Mouse (Mus musculus) gastrocnemius, postnatal 14 days (tissue): Measurements from ENCODE around the gene Mmp9. TPM values are rescaled to one million over a fixed set of nuclear protein-coding genes. Genes with fewer than 3 reads are reported as not detected.

Source experiments
- DNase-seq: peaks from one replicate; pipeline ENCODE4 v3.0.0; 2021; ENCODE audit warnings: mixed read lengths
- intact Hi-C: fragments of 180-260 bp; cut with DNase I; formaldehyde crosslinking; loops from one replicate; pipeline ENCODE4 v1.15.1; 2025; ENCODE audit warnings: low total_unique reads
- total RNA-seq, 2 experiments: library from RNA; stranded (reverse); gene quantifications; 2 replicates each; pipeline ENCODE4 v1.2.3; 2021

Gene Mmp9
- total RNA-seq, 2 experiments from 2014 or later = 0.95 to 1.2 TPM

DNA sequence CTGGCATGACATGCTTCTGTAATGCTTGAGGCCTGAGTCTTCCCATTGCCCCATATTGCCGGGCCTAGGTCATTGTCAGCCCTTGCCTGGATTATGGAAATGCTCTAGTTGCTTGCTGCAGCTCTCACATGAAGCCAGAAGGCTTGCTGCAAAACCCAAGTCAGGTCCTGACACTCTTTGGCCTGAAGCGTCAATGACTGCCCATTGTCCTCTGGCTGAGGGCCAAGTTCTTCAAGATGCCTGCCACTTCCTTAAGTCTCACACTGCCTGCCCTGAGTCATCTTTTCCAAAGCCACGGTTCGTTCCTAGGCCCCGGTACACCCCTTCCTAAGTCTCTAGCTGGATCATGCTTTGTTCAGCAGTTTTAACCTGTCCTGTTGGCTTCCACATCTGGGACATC lies 32.1 kb downstream of the Mmp9 start:
- intact Hi-C loops = no loop called here
- DNase-seq = no peak

DNA sequence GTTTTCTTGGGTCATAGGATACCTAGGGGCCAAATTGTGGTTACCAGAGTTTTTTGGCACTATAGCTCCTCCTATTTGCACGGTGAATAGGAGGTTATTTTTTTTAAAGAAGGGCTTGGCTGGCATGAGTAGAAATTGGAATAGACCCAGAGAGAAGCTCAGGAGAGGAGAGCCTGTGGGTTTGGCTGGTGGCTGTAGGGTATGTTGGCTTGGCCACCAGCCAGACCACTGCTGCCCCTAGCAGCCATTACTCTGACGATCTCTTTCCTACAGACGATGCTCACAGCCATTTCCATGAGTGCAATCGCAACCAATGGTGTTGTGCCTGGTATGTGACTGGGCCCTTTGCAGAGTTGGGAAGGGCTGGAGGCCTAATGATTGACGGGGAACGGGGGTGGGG lies 35.0 kb downstream of the Mmp9 start:
- DNase-seq = no peak
- intact Hi-C loops = no loop called here

DNA sequence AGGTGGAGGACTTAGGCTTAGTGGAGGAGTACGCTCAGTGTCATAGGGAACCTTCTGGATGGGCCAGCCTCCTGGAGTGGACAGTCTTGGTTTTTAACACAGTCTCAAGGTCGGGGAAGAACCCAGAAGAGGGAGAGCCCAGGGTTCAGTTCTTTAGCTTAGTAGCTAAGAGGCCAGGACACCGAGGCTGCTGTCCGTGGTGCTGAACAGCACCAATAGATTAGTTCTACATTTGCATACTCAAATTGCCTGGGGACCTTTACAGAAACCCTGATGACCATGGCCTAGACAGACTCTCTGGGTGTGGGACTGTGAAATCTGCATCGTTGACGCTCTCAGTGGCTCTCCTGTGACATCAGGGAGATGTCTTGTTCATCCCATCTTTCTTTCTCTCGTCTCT lies 39.2 kb downstream of the Mmp9 start:
- intact Hi-C loops = no loop called here

DNA sequence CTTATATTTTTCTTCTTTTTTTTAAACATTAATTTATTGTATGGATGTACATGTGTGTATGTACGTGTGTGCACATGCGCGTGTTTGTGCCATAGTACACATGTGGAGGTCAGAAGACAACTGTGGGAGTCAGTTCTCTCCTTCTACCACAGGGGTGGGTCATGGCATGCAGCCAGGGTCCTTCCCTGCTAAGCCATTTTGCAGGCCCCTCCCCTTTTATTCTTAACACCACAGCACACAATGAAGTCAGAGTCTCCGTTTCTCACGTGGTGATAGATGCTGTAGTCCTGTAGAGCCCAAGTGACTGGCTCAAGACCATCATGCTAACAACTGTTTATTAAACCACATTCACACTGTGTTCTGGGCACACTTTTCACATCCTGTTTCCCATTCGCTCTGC lies 45.4 kb downstream of the Mmp9 start:
- intact Hi-C loops = no loop called here
- no peak for DNase-seq

More for the DNA sequence above, 39.2 kb downstream of the Mmp9 start:
- DNase-seq = peak; percentile 36

DNA sequence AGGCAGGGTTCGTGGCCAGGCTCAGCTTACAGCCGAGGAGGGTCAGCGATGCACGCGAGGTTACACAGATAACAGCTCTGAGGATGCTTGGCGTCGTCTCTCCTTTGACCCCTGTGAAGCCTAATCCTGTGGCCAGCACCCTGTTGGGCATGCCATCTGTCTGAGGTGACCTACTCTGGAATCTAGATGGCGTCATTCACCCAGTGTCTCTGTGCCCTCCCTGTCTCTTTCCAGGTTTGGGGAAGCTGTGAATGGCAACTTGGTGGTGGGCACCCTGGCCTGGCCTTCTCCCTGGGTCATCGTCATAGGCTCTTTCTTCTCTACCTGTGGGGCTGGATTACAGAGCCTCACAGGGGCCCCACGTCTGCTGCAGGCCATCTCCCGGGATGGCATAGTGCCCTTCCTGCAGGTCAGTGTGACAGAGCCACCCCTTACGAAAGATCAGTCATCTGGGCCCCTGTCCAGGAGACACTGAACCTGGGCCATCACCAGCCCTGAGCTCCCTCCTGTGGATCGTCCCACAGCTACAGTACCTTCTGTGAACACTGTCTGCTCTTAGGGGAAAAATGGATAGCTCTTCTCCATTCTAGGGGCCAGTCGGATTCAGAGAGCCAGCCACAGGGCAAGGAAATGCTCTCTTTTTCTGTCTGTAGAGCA lies 45.9 kb downstream of the Mmp9 start:
- DNase-seq = no peak
- intact Hi-C loops = no loop called here

DNA sequence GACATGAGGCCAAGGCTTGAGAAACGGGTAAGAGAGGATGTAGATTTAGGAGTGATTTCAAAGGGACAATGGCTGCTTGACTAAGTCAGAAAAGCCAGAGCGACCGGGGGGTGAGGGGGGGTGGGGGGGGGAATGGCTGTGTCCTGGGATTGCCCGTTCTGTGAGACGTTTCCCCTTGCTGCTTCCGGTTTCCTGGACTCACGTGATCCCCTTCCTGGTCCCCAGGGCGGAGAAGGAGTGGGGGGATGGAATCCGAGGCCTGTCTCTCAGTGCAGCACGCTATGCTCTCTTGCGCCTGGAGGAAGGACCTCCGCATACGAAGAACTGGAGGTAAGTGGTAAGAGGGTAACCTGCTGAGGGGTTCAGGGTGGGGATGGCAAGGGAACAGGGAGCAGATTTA lies 48.2 kb downstream of the Mmp9 start:
- intact Hi-C loops = no loop called here
- DNase-seq = no peak

DNA sequence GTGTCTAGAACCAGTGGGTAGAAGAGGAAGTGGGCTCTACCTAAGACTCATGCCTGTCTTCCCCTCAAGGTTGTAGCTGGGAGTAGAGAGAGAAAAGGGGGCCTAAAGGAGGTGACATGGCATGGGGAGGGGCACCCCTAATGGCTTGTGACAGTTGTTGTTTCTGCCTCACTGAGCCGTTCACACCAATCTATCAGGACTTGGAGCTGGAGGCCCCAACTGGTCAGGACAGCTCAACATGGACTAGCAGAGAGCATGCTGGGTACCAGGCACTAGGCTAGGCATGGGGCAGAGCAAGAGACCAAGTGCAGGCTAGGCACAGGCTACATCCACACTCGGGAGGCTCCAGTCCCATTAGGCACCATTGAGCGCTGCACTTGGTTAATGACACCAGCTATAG lies 50.5 kb downstream of the Mmp9 start:
- no peak for DNase-seq
- intact Hi-C loops = no loop called here

DNA sequence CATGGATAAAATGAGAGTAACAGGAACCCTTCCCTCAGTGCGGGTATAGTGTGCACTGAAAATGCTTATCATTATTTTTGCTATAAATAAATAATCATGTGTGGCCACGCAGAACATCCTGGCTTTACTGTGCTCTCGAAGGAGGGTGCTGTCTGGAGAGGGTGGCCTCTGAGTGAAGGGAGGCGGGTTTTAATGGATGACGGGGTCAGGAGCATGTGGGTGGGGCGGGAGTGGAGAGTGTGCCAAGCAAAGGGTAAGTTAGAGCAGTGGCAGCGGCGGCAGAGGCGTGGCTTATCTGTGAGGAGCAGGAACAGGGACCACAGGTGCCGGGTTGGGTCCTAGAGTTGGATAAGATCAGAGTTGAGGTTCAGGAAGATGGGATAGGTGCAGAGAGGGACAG lies 51.2 kb downstream of the Mmp9 start:
- intact Hi-C loops = no loop called here
- DNase-seq = no peak

DNA sequence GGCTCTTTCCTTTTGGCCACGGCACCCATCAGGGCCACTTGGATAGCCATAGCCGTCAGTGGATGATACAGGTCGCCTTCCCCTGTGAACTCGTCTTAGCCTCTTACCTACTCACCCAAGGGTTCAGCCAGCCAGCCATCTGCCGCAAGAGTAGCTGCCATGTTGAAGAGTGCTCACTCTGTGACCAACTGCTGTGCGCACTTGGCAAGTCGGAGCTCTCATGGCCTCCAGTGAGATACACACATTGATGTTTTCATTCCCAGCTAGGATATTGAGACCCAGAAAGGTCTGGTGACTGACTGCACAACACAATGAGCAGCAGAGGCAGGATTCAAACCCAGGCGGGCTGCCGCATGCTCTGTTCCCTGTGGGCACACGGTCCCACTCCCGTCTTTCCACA lies 53.6 kb downstream of the Mmp9 start:
- no peak for DNase-seq
- intact Hi-C loops = no loop called here

DNA sequence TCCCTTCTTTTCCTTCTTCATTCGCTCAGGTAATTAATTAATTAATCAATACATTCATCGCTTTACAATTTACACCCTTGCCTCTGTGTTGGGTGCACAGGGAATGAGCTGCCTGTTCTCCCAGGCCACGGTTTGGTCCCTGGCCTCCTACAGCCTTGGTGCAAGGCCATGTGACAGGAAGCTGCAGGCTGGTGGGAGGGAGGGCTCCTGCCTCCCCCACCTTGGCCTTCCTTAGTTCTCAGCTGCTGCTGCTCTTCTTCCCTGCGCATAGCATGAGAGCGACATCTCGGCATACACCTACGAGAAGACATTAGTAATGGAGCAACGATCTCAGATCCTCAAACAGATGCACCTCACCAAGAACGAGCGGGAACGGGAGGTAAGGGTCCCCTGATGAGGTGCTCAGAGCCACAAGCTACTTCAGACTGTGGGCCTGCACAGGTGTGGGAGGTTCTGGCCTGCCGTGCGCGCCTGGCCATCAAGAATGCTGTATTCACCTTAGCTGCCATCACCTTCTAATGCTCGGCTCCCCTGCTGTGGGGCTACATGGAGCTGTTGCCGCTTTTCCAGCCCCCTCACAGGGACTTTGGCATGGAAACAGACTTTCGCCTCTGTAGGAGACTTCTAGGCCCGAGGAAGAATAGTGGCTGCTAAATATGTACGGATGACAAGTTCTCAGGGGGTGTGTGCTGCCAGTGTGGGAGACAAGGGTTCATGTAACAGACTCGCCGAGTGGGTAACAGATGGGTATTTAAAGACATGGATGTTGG lies 54.3 kb downstream of the Mmp9 start:
- intact Hi-C loops = no loop called here

DNA sequence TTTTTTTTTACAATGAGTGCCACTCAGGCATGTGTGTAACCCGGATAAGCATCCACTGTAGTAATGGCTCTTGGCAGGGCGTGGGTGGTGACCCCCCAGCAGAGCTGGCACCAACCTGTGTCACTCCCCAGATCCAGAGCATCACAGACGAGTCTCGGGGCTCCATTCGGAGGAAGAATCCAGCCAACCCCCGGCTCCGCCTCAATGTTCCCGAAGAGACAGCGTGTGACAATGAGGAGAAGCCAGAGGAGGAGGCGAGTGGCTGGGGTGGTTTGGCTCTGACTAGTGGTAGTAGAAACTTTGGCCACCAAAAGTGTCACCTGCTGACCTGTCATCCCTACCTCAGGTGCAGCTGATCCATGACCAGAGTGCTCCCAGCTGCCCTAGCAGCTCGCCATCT lies 55.4 kb downstream of the Mmp9 start:
- DNase-seq = no peak
- intact Hi-C loops = no loop called here

More for the DNA sequence above, 54.3 kb downstream of the Mmp9 start:
- no peak for DNase-seq

DNA sequence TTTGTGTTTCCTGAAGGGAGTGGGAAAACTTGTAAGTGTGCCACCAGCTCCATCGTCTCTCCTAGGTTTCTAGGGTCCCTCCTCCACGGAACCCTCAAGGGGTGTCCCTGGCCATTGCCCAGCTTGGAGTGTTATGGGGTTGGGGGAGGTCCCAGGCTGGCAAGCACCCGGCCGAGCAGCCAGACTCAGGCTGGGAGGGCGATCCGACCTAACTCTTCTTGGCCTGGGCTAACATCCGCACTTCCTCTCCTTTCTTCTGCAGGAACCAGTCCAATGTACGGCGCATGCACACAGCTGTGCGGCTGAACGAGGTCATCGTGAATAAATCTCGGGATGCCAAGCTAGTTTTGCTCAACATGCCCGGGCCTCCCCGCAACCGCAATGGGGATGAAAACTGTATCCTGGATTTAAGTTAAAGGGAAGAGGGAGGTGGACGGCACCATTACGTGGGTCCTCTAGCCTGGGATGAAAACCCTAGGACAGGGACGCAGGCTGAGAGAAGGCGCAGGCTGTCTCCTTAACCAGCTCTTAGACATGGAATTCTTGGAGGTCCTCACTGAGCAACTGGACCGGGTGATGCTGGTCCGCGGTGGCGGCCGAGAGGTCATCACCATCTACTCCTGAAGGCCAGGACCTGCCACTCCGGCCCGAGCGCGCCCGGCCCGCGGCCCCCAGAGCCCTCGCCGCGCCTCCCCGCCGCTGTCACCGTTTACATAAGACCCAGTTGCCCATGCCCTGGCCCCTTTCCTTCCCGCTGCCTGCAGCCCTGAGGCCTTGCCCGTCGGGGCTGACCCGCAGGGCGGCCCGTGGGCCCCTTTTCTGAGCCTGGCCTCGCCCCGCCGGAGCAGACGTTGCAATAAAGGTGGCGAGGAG lies 56.5 kb downstream of the Mmp9 start:
- intact Hi-C loops = no loop called here
- no peak for DNase-seq

DNA sequence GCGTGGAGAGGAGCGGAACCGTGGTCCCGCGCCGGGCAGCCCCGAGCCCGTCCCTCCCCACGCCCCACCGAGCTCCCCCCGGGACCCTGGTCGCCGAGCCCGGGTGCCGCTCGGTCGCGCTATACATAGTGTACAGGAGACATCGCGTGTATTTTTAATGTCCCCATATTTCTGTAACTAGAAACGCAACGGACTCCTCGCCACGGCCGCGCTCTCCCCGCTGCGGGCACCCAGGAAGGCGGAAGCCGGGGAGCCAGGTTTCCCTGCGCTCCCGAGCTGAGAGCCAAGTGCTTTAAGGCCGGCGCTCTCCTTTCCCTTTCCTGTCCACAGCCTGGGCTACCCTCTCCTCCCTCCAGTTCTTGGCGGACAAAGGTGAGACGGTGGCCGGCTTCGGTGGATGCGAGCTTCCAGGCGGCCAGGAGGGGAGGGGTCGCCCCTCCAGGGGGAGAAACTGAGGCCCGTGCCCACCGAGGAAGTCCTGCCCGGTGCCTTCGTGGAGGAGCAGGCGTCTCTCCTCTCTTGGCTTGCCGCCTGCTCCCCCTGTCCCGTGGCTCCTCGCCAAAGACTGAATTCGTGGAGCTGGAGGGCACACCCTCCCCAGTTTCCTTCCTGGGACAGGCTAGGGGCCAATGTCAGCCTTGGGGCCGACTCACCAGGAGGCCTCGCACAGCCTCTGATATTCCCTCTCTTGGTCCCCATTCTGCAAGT lies 57.3 kb downstream of the Mmp9 start:
- intact Hi-C loops = no loop called here
- DNase-seq = peak; percentile 37

DNA sequence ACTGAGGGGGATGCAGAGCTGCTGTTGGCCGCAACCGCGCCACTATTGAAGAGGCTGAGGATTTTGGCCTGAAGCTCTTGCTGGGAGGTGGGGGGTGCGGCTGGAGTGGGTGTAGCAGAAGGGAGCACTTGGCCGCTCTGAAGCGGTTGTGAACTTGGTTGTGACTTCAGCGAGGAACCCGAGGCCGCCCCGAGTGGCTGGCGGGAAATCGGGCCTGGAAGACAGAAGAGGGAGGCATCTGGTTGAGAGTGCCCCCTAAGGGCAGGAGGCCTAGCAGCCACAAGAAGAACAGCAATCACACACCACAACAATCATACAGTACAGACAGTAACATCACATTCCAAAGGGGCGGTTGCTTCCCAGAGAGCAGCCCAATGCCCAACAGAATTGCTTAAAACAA lies 61.4 kb downstream of the Mmp9 start:
- intact Hi-C loops = no loop called here
- DNase-seq = no peak

DNA sequence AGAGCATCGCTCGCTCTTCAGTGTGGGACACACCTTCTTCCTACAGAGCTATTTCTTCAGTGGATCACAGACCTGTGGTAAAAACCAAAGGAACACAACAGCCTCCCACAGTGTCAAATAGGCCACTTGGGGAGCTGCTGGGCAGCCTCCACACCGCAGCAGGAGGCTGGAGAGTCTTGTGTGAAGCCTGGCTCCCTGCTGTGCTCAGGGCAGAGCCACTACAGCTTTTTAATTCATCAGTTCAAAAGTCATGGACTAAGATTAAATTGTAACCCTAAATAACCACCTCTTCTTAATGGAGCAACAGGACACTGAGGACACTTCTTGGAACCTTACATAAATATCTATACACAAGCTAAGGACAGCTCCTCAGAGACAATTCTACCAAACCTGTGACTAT lies 62.5 kb downstream of the Mmp9 start:
- no peak for DNase-seq
- intact Hi-C loops = no loop called here

DNA sequence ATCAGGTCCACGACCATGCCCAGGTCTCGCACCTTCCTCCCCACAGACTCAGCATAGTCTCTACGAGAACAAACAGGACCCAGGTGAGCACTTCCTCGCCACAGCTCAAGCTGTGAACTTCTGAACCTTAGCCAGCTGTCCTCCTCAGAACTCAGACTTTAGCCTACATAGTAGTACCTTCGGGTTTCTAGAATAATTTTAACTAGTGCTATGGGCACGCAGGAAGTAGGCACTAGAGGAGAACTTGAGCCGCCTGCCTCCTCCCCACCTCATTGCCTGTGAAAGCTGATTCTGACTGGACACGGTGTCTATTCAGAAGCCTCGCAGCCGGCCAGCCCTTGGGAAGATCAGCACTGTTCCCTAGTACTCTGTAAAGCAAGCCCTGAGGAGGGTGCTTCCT lies 63.7 kb downstream of the Mmp9 start:
- intact Hi-C loops = no loop called here
- DNase-seq = no peak
